Mouse (Mus musculus) yolk sac, embryonic 10.5 days (tissue): ENCODE results near the gene Ankrd23.

Experiments
- DNase-seq: peaks from one replicate; pipeline ENCODE4 v3.0.0-alpha.2; 2017; ENCODE audit warnings: low spot score

Ankrd23 gene

DNA sequence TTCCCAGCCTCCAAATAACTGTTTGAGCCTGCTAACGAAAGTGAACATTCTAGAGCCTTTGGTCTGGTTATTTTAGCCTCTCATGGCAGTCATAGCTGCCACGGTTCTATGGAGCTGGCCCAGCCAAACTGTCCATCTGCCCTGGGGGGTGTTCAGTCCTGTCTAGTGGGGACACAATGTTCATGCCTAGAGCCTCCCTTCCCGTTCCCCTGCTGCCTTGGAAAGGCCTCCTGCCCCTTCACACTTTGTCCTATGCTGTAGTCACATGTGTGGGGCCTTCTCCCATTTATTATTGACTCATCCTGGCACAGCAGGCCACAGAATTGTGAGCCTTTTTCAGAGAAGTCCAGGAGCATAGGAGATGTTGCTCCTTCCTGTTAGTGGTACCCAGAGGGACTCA is 18.4 kb downstream of the Ankrd23 start:
- no peak for DNase-seq

DNA sequence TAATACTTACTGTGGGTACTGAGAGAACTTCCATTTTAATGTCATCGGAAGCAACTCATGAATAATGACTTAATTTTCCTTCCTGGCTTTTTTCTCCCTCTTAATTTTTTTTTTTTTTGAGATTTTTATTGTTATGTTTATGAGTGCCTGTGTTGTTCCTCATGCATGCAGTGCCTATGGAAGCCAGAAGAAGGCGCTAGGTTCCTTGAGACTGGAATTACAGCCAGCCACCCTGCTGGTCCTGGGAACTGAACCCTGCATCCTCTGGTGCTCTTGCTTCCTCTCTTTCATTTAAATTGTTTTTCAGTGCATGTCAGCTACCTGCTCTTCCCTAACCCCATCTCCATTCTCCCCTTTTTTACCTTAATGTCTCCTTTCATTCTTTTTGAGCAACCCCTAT is 23.0 kb downstream of the Ankrd23 start:
- no peak for DNase-seq

GRCm38 (mm10) chr1:36513310-36513709 is 23.4 kb downstream of the Ankrd23 start:
- no peak for DNase-seq

DNA sequence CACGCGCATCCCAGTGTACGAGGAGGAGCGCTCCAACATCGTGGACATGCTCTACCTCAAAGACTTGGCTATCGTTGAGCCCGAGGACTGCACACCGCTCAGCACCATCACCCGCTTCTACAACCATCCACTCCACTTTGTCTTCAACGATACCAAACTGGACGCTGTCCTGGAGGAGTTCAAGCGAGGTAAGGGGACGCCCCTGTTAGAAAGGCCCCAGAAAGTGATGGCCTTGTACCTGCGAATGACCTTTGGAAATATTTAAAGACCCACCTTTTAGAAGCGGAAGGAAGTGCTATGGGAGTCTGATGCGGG is 23.8 kb downstream of the Ankrd23 start:
- DNase-seq = no peak

DNA sequence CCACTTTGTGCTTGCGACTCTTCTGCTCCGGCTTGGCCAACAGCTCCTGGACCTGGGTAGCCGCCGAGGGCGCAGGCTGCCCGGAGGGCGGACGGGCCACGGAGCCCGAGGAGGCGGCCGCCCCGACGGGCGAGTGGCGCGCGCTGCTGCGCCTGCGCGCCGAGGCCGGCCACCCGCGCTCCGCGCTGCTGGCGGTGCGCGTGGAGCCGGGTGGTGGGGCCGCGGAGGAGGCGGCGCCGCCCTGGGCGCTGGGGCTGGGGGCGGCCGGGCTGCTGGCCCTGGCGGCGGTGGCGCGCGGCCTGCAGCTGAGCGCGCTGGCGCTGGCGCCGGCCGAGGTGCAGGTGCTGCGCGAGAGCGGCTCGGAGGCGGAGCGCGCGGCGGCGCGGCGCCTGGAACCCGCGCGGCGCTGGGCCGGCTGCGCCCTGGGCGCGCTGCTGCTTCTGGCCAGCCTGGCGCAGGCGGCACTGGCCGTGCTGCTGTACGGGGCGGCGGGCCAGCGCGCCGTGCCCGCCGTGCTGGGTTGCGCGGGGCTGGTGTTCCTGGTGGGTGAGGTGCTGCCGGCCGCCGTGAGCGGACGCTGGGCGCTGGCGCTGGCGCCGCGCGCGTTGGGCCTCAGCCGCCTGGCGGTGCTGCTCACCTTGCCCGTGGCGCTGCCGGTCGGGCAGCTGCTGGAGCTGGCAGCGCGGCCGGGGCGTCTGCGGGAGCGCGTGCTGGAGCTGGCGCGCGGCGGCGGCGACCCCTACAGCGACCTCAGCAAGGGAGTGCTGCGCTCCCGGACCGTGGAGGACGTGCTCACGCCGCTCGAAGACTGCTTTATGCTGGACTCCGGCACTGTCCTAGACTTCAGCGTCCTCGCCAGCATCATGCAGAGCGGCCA is 24.4 kb downstream of the Ankrd23 start:
- peak; percentile 51 for DNase-seq

DNA sequence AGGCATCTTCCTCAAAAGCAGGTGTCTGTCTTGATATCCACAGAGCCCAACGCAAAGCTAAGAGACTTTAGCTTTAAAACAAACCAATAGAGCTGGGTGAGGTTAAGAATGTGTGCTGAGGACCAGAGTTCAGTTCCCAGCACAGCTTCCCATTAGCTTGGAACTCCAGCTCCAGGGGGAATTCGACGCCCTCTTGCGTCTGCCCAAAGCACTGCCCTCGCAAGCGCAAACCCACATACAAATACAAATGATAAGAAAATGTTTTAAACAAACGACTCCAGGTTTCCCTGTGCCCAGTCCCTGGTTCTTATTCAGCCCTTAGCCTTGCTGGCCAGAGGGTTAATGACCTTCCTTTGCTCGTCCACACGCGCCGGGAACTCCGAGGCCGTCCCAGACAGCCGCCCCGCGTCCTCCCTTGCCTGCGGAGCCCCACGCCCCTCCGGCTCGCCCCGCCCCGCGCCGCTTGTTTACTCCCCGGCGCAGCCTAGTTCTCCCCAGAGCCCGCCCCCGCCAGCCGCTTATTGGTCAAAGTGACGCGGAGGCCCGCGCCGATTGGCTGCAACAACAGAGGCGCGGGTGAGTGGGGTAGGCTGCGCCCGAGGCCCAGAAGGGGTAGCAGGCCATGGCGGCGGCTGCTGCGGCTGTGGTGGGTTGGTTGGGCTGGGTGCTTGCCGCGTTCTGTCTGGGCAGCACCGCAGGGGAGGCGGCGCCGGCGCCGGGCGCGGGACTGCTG is 25.2 kb downstream of the Ankrd23 start, which contains the start of gene Cnnm3:
Gene Cnnm3, plus strand, starts transcription at position 579 of the 733 bp plus-strand sequence.
- DNase-seq = peak; percentile 99

GRCm38 (mm10) chr1:36508238-36508637 is 28.4 kb downstream of the Ankrd23 start:
- DNase-seq = no peak

DNA sequence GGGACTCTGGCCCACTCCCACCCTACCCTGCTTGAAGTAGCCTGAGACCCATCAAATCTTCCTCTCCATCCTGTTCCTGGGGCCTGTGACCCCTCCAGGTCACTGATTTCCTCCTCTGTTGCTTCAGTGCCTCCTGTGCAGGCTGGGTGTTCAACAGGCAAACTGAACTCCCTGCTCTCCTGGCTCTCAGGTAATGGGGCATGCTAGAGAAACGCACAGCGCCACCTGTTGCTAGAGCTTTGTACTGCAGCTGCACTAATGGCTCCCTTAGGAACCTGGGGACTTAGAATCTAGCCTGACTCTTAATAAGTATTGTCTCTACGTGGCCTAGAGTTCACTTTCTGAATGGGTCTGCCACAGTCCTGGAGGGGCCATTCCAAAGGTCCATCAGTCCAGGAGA is 35.4 kb downstream of the Ankrd23 start:
- peak; percentile 45 for DNase-seq

DNA sequence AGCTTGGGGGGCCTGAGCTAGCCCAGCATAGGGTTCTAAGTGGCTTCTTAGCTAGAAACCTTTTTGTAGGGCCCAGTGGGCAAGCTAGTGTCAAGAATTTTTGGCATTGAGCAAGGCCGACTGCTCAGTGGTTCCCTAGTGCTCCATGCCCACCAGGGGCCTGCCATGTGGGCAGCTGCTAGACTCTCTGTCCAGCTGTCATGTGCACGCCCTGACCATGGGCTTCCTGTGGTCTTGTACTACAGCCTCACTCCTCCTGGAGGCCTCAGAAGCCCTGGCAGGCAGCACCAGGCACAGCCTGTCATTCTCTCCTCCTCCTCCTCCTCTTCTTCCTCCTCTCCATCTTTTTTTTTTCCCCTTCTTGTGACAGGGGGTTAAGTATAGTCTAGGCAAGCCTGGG is 39.4 kb downstream of the Ankrd23 start:
- no peak for DNase-seq

GRCm38 (mm10) chr1:36496719-36497118 is 40.0 kb downstream of the Ankrd23 start:
- DNase-seq = no peak

GRCm38 (mm10) chr1:36493299-36493698 is 43.4 kb downstream of the Ankrd23 start:
- no peak for DNase-seq

DNA sequence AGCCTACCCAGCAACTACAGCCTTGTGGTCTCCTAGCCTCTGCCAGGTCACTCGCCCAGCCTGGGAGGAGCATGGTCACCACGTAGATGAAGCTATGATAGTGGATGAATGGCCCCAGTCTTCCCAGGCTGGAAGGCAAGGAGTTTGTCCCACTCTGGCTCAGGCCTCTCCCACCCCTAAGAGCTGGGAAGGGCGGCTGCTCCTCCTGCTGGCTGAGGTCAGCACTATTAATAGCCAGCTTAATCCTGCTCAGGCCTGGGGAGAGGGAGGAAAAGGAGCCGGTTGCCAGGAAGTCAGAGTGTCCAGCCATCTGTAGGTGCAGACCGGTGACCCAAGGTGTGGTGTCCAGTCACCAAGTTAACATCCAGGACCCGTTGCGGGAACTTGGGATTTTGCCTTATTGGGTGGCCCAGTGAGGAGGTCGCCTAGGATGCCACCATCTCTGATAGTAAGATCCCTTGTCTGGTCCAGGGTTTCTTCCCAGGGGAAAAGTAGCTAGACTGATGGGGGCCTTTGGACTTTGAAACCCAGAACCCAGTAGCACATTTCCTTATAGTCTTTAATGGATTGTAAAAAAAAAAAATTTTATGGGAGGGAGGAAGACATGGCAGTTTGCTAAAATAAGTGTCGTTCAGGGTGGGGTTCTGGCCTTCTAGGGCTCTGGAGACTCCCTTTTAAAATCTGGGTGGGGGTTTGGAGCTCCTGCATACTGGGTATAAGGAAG is 44.1 kb downstream of the Ankrd23 start:
- peak; percentile 42 for DNase-seq

DNA sequence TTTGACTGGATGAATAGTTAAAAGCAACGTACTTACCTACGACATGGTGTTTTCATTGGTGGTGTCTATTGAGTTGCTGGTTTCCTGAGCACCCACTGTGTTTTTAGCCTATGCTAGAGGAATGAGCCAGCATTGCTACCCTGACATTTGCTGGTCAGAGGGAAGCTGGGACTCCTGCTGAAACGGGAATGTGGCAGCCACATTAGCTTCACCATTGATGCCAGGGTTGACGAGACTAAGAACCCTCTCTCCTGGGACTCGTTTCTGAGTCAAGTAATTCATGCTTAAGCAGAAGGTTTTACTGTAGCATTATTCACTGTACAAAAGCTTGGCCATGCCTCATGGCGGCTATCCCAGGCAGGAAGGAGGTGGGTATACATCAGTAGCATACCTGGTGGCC is 47.0 kb downstream of the Ankrd23 start:
- DNase-seq = no peak

- DNase-seq = no peak
These were observed 49.6 kb downstream of the Ankrd23 start for GRCm38 (mm10) chr1:36487111-36487510.

GRCm38 (mm10) chr1:36485080-36485479 is 51.6 kb downstream of the Ankrd23 start:
- no peak for DNase-seq

DNA sequence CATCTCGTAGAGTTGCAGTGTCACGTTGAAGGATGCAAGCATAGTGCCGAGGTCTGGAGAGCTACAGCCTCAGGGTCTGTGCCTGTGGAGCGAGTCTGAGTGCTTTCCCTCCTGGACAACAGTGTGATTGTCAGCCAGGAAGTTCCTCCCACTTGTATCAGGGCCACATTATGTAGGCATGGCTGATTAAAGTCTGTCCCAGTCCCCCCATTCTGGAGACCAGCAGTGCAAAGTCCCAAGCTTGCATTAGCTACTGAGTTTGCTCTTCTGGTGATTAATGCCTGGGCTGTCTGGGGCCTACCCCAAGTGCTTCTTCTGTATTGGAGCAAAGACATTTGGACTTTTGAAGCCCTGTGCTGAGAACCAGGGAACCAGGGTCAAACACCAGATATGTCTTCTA is 52.9 kb downstream of the Ankrd23 start:
- DNase-seq = no peak
